Mouse (Mus musculus) brain, embryonic 14.5 days (tissue): ENCODE data around the gene Il10rb. TPM values are rescaled to one million over a fixed set of nuclear protein-coding genes. Genes with fewer than 3 reads are reported as not detected.
A peak's percentile ranks its signal among the peaks of the same experiment; 100 is the strongest.

ENCODE experiments used
- DNase-seq: peaks from one replicate; pipeline ENCODE4 v3.0.0-alpha.2; 2011; ENCODE audit warnings: low read depth
- CTCF ChIP-seq: fragments of 200-500 bp; IDR thresholded peaks from 2 replicates; pipeline ENCODE4 v1.5.1; 2012; ENCODE audit warnings: inconsistent platforms, mild to moderate bottlenecking, moderate library complexity, borderline replicate concordance; ENCODE audit not compliant: insufficient read depth, insufficient read length; ENCODE audit errors: extremely low read depth
- POLR2A ChIP-seq: fragments of 200-500 bp; IDR thresholded peaks from 2 replicates; pipeline ENCODE4 v1.6.1; 2012; ENCODE audit warnings: mild to moderate bottlenecking, inconsistent platforms, borderline replicate concordance; ENCODE audit not compliant: poor library complexity, insufficient read depth, insufficient read length, severe bottlenecking; ENCODE audit errors: extremely low read depth
- polyA plus RNA-seq: library from polyadenylated mRNA; depleted of rRNA; stranded (reverse); fragments of >200 nt; gene quantifications from 2 replicates; pipeline ENCODE4 v1.2.3, GENCODE M21; 2012

Il10rb gene
- polyA plus RNA-seq, 1 experiment: 7.0 TPM

- DNase-seq: peak; percentile 93
- TF ChIP-seq CTCF (no peak), POLR2A (no peak; the same call in 1 of the 2 replicates)
Measured at GRCm38 (mm10) chr16:91372577-91373472, 33.1 kb upstream of the Il10rb start, which contains the start of gene Ifnar2. Gene Ifnar2 (plus strand): TSS chr16:91372783.

DNA sequence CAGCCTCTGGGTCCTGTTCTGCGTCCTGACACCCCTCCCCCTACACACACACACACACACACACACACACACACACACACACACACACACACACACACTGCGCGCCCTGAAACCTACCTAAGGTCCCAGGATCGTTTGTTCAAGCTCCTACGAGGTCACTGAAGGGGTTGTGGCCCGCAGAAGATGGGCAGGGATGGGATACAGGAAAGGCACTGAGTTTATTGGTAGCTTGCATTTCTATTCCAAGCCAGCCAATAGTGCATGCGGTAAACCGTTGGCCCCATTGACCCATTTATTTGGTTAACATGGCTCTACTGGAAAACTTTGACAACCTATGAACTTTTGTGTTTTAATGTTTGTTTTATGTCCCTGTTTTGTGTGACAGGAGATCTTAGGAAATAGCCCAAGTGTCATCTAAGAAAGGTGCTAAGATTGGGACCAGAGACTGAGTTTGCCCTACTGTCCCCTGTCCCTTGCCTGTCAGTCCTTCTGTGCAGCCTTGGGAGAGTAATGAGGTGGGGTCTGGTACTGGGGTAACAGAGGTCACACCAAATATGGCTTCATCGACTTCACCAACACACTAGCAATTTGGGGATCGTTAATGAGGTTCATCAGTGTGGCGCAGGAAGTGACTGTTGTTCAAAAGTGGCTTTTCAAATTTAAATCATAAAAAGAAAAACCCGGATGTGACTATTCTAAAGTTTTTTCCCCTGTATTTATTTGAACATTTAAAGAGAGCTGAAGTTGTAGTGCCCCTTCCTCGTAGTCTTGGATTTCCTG is 32.3 kb upstream of the Il10rb start:
- TF ChIP-seq POLR2A (no peak), CTCF (no peak)
- no peak for DNase-seq

DNA sequence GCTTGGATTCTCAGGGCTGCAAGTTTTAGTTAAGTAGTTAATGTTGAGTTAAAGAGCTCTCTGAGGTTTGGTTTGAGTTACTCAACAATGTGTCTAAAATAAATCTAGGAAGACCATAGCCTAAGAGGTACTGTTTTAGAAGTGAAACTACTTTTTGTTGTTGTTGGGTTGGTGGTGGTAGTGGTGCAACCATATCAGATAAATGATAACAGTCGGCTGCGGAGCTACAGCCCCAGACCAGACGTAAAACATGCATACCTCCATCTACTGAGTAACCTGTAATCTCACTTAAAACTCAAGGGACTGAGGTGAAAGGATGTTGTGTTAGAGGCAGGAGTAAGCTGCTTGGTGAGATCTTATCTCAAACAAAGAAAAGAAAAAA is 31.7 kb upstream of the Il10rb start:
- TF ChIP-seq CTCF (no peak), POLR2A (no peak)
- DNase-seq: no peak

- TF ChIP-seq CTCF (no peak), POLR2A (no peak)
- DNase-seq: peak; percentile 65
Measured at GRCm38 (mm10) chr16:91376701-91377100, 29.3 kb upstream of the Il10rb start.

GRCm38 (mm10) chr16:91378431-91378986 is 27.5 kb upstream of the Il10rb start:
- no peak for DNase-seq
- no peak for TF ChIP-seq CTCF
- no peak for TF ChIP-seq POLR2A

DNA sequence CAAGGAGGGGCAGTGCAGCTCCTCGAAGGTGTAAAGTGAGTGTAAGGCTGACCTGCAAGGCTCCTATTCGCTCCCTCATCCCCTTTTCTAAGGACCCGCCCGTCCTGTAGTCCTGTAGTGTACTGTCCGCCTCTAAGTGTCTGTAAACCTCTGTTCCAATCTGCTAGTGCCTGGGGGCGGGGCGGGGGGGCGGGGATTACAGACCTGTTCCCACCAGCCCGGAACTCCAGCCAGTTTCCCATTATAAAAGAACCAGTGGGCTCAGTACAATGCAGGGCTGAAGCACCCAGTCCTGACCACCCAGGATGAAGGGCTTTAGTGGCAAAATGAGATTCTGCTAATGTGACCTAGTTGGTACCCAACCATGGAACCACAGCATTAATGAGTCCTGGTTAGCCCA is 27.0 kb upstream of the Il10rb start:
- DNase-seq: peak; percentile 63
- TF ChIP-seq CTCF: no peak

- DNase-seq: peak; percentile 80
- TF ChIP-seq POLR2A (no peak), CTCF (no peak)
Measured at GRCm38 (mm10) chr16:91379412-91379811, 26.6 kb upstream of the Il10rb start.

GRCm38 (mm10) chr16:91380151-91380550 is 25.8 kb upstream of the Il10rb start:
- TF ChIP-seq CTCF: no peak
- no peak for TF ChIP-seq POLR2A
- DNase-seq: no peak

DNA sequence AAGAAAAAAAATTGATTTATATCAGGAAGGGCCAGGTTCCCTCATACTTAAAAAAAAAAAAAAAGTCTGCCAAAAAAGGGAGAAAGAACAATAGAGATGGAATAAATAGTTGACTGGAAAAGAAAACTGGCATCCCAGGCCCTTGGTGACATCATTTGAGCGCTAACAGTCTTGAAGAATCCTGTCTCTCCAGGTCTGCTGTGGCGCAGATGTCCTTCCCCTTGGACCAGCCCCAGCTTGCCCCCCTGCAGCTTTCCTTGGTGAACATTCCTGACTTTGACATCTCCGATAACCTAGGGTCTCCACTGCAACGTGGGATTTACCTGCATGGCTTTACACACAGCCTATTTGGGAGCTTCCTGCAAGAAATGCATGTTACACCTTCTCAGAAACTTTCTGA is 24.4 kb upstream of the Il10rb start:
- TF ChIP-seq POLR2A: no peak
- TF ChIP-seq CTCF: no peak
- DNase-seq: no peak

DNA sequence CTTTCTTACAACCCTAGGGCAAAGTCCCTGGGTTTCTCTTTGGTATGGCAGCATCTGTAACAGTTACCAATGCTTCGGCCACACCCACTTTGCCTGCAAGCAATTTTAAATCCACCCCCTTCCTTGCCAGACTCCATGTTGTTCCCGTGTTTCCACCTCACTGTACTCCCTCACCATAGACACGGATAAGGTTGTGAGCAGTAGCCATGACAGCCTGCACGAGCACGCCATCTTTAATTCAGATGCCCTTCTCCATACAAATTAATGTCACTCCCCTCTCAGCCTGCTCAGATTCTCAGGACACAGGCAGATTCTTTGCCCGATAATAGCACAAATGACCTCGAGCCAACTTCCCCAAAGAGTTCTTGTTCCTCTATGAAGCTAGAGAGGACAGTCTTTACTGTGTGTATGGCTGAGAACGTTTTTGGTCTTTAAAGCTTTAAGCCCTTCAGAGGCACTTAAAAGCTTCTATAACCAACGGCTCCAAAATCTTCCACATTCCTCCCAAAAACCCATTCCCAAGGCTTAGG is 23.6 kb upstream of the Il10rb start:
- DNase-seq: no peak
- no peak for TF ChIP-seq CTCF
- TF ChIP-seq POLR2A: no peak

GRCm38 (mm10) chr16:91384221-91384620 is 21.7 kb upstream of the Il10rb start:
- TF ChIP-seq POLR2A (no peak), CTCF (no peak)
- no peak for DNase-seq

DNA sequence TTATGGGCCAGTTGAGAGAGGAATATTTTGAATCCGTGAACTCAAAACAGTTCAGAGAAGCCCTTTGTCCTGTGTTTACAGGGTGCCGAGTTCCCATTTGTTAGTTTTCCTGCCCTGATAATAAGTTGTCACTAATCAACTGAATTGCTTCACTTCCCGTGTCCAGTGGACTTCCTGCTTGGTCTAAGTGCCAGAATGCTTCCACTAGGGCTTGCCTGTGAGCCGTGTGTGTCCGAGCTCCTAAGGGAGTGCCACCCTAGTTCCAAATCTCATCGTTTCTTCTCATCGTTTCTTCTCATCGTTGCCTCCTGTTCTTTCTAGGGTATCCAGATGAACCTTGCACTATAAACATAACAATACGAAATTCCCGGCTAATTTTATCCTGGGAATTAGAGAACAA is 20.3 kb upstream of the Il10rb start:
- no peak for TF ChIP-seq POLR2A
- no peak for TF ChIP-seq CTCF
- DNase-seq: no peak

- no peak for DNase-seq
- no peak for TF ChIP-seq POLR2A
- no peak for TF ChIP-seq CTCF
Measured at GRCm38 (mm10) chr16:91386419-91387120, 19.4 kb upstream of the Il10rb start.

- DNase-seq: no peak
- TF ChIP-seq POLR2A (no peak), CTCF (no peak)
Measured at GRCm38 (mm10) chr16:91387121-91387486, 18.9 kb upstream of the Il10rb start.
